Mouse (Mus musculus) CH12.LX (cell line): ENCODE results near the gene Rc3h1. TPM values are rescaled to one million over a fixed set of nuclear protein-coding genes. Genes with fewer than 3 reads are reported as not detected.

Experiments used
- DNase-seq: peaks from one replicate; pipeline ENCODE4 v3.0.0-alpha.2; 2013; ENCODE audit errors: extremely low read depth
- H3K27ac ChIP-seq: 2 replicates; pipeline ENCODE4 v1.5.1; 2012; ENCODE audit warnings: low read depth, mild to moderate bottlenecking, control low read depth, moderate library complexity; ENCODE audit not compliant: insufficient read depth
- H3K27me3 ChIP-seq: replicated peaks from 2 replicates; pipeline ENCODE3; 2012; ENCODE audit warnings: inconsistent platforms
- H3K36me3 ChIP-seq, 2 experiments: replicated peaks in 1 of 2; 2 replicates each; pipeline versions ENCODE3 to v1.6.1; 2012; ENCODE audit warnings: inconsistent platforms in 1 of 2, low read length in 1 of 2, mild to moderate bottlenecking in 1 of 2, mixed read lengths in 1 of 2, moderate library complexity in 1 of 2; ENCODE audit not compliant: control insufficient read depth in 1 of 2, insufficient read depth in 1 of 2
- H3K4me1 ChIP-seq, 2 experiments: 2 replicates each; pipeline ENCODE4 v1.6.1; 2012; ENCODE audit warnings: inconsistent platforms in 1 of 2, moderate library complexity in 1 of 2; ENCODE audit not compliant: insufficient read depth in 2 of 2, control insufficient read depth in 1 of 2
- H3K4me2 ChIP-seq: 2 replicates; pipeline ENCODE4 v1.6.1; 2012; ENCODE audit warnings: low read depth, mild to moderate bottlenecking, control low read depth; ENCODE audit not compliant: poor library complexity, insufficient read depth, severe bottlenecking
- H3K4me3 ChIP-seq, 3 experiments: fragments of 150-350 bp in 1 of 3; sonication (generic) in 1 of 3; replicated peaks in 1 of 3; 2 replicates each; pipeline versions ENCODE3 to v1.5.1; 2011 to 2012; ENCODE audit warnings: low read depth in 2 of 3, low read length in 2 of 3, mild to moderate bottlenecking in 2 of 3, moderate library complexity in 2 of 3, control low read depth in 1 of 3, improper control_type of control experiment in 1 of 3, inconsistent platforms in 1 of 3, mixed read lengths in 1 of 3; ENCODE audit not compliant: poor library complexity in 1 of 3
- H3K79me2 ChIP-seq: replicated peaks from 2 replicates; pipeline ENCODE4 v1.6.1; 2012; ENCODE audit warnings: mild to moderate bottlenecking, moderate library complexity; ENCODE audit not compliant: control insufficient read depth, poor library complexity, insufficient read depth, severe bottlenecking; ENCODE audit errors: extremely low read depth
- H3K9ac ChIP-seq: 2 replicates; pipeline ENCODE4 v1.6.1; 2012; ENCODE audit warnings: low read depth, mild to moderate bottlenecking, control low read depth, moderate library complexity; ENCODE audit not compliant: insufficient read depth
- H3K9me3 ChIP-seq: replicated peaks from 2 replicates; pipeline ENCODE3; 2012; ENCODE audit warnings: low read length, inconsistent platforms, mixed read lengths
- BHLHE40 ChIP-seq: IDR thresholded peaks from 2 replicates; pipeline ENCODE4 v1.6.1; 2011; ENCODE audit warnings: mild to moderate bottlenecking, low read depth, low read length, improper control_type of control experiment
- CHD2 ChIP-seq: IDR thresholded peaks from 2 replicates; pipeline ENCODE4 v1.6.1; 2011; ENCODE audit warnings: low read length, improper control_type of control experiment
- CTCF ChIP-seq, 2 experiments: IDR thresholded peaks in 1 of 2; conservative IDR thresholded peaks in 1 of 2; 2 replicates each; pipeline ENCODE4 v1.5.1; 2011 to 2012; ENCODE audit warnings: low read depth in 2 of 2, low read length in 2 of 2, improper control_type of control experiment in 1 of 2, inconsistent platforms in 1 of 2, mild to moderate bottlenecking in 1 of 2, moderate library complexity in 1 of 2
- E2F4 ChIP-seq: IDR thresholded peaks from 2 replicates; pipeline ENCODE4 v1.6.1; 2011; ENCODE audit warnings: low read depth, low read length, improper control_type of control experiment; ENCODE audit not compliant: insufficient replicate concordance
- ELF1 ChIP-seq: IDR thresholded peaks from 2 replicates; pipeline ENCODE4 v1.6.1; 2014; ENCODE audit warnings: low read depth, mild to moderate bottlenecking, inconsistent platforms, low read length, improper control_type of control experiment
- EP300 ChIP-seq: IDR thresholded peaks from 2 replicates; pipeline ENCODE4 v1.6.1; 2011; ENCODE audit warnings: low read length, improper control_type of control experiment
- ETS1 ChIP-seq: conservative IDR thresholded peaks from 2 replicates; pipeline ENCODE4 v1.6.1; 2012; ENCODE audit warnings: low read depth, mild to moderate bottlenecking, inconsistent platforms, low read length, improper control_type of control experiment, moderate library complexity
- HCFC1 ChIP-seq: IDR thresholded peaks from 2 replicates; pipeline ENCODE4 v1.6.1; 2012; ENCODE audit warnings: low read depth, mild to moderate bottlenecking, inconsistent platforms, low read length, improper control_type of control experiment
- IRF4 ChIP-seq: IDR thresholded peaks from 2 replicates; pipeline ENCODE4 v1.6.1; 2014; ENCODE audit warnings: low read depth, mild to moderate bottlenecking, inconsistent platforms, low read length, improper control_type of control experiment
- JUN ChIP-seq: IDR thresholded peaks from 2 replicates; pipeline ENCODE4 v1.6.1; 2011; ENCODE audit warnings: low read depth, mild to moderate bottlenecking, low read length, improper control_type of control experiment, moderate library complexity; ENCODE audit not compliant: insufficient read depth
- KAT2A ChIP-seq: IDR thresholded peaks from 2 replicates; pipeline ENCODE4 v1.6.1; 2012; ENCODE audit warnings: low read length, improper control_type of control experiment, inconsistent platforms; ENCODE audit not compliant: insufficient replicate concordance
- MAFK ChIP-seq: IDR thresholded peaks from 2 replicates; pipeline ENCODE4 v1.6.1; 2011; ENCODE audit warnings: low read length, improper control_type of control experiment; ENCODE audit not compliant: insufficient replicate concordance
- MAX ChIP-seq: IDR thresholded peaks from 2 replicates; pipeline ENCODE4 v1.6.1; 2011; ENCODE audit warnings: low read length, improper control_type of control experiment
- MAZ ChIP-seq: IDR thresholded peaks from 2 replicates; pipeline ENCODE4 v1.6.1; 2012; ENCODE audit warnings: low read depth, mild to moderate bottlenecking, inconsistent platforms, low read length, improper control_type of control experiment, moderate library complexity
- MXI1 ChIP-seq: IDR thresholded peaks from 2 replicates; pipeline ENCODE4 v1.6.1; 2011; ENCODE audit warnings: mild to moderate bottlenecking, low read depth, low read length, improper control_type of control experiment
- MYC ChIP-seq: IDR thresholded peaks from 2 replicates; pipeline ENCODE4 v1.6.1; 2011; ENCODE audit warnings: low read depth, mild to moderate bottlenecking, improper control_type of control experiment, low read length
- NELFE ChIP-seq: IDR thresholded peaks from 2 replicates; pipeline ENCODE4 v1.6.1; 2011; ENCODE audit warnings: low read depth, low read length, improper control_type of control experiment
- NRF1 ChIP-seq: IDR thresholded peaks from 2 replicates; pipeline ENCODE4 v1.6.1; 2014; ENCODE audit warnings: low read depth, mild to moderate bottlenecking, inconsistent platforms, low read length, improper control_type of control experiment, moderate library complexity
- PAX5 ChIP-seq: IDR thresholded peaks from 2 replicates; pipeline ENCODE4 v1.6.1; 2012; ENCODE audit warnings: low read length, inconsistent platforms, mixed read lengths
- POLR2A ChIP-seq: IDR thresholded peaks from 2 replicates; pipeline ENCODE4 v1.6.1; 2011; ENCODE audit warnings: low read depth, mild to moderate bottlenecking, improper control_type of control experiment, low read length
- POLR2AphosphoS2 ChIP-seq: IDR thresholded peaks from 2 replicates; pipeline ENCODE4 v1.6.1; 2011; ENCODE audit warnings: low read depth, low read length, improper control_type of control experiment
- RCOR1 ChIP-seq: conservative IDR thresholded peaks from 2 replicates; pipeline ENCODE4 v1.6.1; 2012; ENCODE audit warnings: low read depth, mild to moderate bottlenecking, inconsistent platforms, low read length, improper control_type of control experiment
- SIN3A ChIP-seq: IDR thresholded peaks from 2 replicates; pipeline ENCODE4 v1.6.1; 2012; ENCODE audit warnings: low read length, improper control_type of control experiment, inconsistent platforms
- SMC3 ChIP-seq: IDR thresholded peaks from 2 replicates; pipeline ENCODE4 v1.6.1; 2011; ENCODE audit warnings: low read depth, low read length, improper control_type of control experiment
- TBP ChIP-seq: conservative IDR thresholded peaks from 2 replicates; pipeline ENCODE4 v1.6.1; 2011; ENCODE audit warnings: low read depth, low read length, improper control_type of control experiment
- TCF12 ChIP-seq: IDR thresholded peaks from 2 replicates; pipeline ENCODE4 v1.6.1; 2014; ENCODE audit warnings: low read depth, mild to moderate bottlenecking, inconsistent platforms, low read length, improper control_type of control experiment
- UBTF ChIP-seq: IDR thresholded peaks from 2 replicates; pipeline ENCODE4 v1.6.1; 2012; ENCODE audit warnings: low read depth, mild to moderate bottlenecking, inconsistent platforms, low read length, improper control_type of control experiment, moderate library complexity
- USF1 ChIP-seq: IDR thresholded peaks from 2 replicates; pipeline ENCODE4 v1.6.1; 2014; ENCODE audit warnings: low read depth, mild to moderate bottlenecking, inconsistent platforms, low read length, improper control_type of control experiment
- USF2 ChIP-seq: conservative IDR thresholded peaks from 2 replicates; pipeline ENCODE4 v1.6.1; 2011; ENCODE audit warnings: low read depth, low read length, improper control_type of control experiment
- ZC3H11A ChIP-seq: IDR thresholded peaks from 2 replicates; pipeline ENCODE4 v1.6.1; 2012; ENCODE audit warnings: low read depth, mild to moderate bottlenecking, inconsistent platforms, low read length, improper control_type of control experiment
- ZMIZ1 ChIP-seq: IDR thresholded peaks from 2 replicates; pipeline ENCODE4 v1.6.1; 2012; ENCODE audit warnings: low read depth, mild to moderate bottlenecking, inconsistent platforms, low read length, improper control_type of control experiment
- ZNF384 ChIP-seq: IDR thresholded peaks from 2 replicates; pipeline ENCODE4 v1.6.1; 2012; ENCODE audit warnings: low read depth, low read length, improper control_type of control experiment, inconsistent platforms
- dilution Hi-C: fragments of 300-500 bp; cut with MboI; formaldehyde crosslinking; loops from 2 replicates; pipeline ENCODE4 v1.14.3; 2020; ENCODE audit warnings: low sequenced_read_pairs; ENCODE audit not compliant: extremely low pct_unique_long_range_greater_than_20kb, extremely low pct_ligation_motif_present
- in situ Hi-C: fragments of 300-500 bp; cut with MboI; formaldehyde crosslinking; loops from 3 replicates; pipeline ENCODE4 v1.14.3; 2019; ENCODE audit warnings: low sequenced_read_pairs, low pct_ligation_motif_present, low pct_unique_long_range_greater_than_20kb, mixed read lengths
- polyA plus RNA-seq: library from polyadenylated mRNA; unstranded; fragments of >175 nt; gene quantifications from 2 replicates; pipeline ENCODE4 v1.2.1, GENCODE M21; 2012; ENCODE audit warnings: low read depth; ENCODE audit not compliant: insufficient read length
- total RNA-seq, 2 experiments: library from RNA; depleted of rRNA; stranded (reverse); fragments of 300-350 nt in 1 of 2; fragments of >200 nt in 1 of 2; gene quantifications; 2 replicates each; pipeline ENCODE4 v1.2.3; 2012 to 2014

Gene Rc3h1
- total and polyA plus RNA-seq, 3 experiments: 17.8 to 22.5 (median 21.7) TPM

DNA sequence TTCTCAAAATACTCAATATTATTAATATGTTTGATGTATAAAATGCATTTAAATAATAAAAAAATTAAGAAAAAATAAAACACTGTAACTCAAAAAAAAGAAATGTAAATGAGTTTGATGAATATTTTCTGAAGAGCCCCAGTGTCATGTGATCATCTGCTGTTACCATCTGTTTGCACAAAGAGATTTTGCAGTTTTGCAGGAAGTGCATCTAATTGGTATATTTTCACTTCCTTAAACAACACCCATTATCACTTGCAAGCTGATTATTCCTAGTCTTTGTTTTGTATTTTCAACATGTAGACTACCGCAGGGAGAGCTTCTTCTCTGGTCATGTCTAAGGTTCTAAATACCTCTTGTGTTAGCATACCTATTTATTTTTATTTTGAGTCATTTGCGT is 45.1 kb upstream of the Rc3h1 start:
- no peak overlapping the region for H3K4me2 ChIP-seq
- peaks cover 2% of the 10 kb centered on the region; the same call in 1 of the 2 replicates for H3K79me2 ChIP-seq
- H3K4me3 ChIP-seq: no peak overlapping the region
- H3K27ac ChIP-seq: no peak overlapping the region
- DNase-seq: peak; percentile 69
- in situ Hi-C loops (loop anchor here (5.0 to 25.0 kb wide), 3 partner anchors 119 to 326 kb away; no protein-coding TSS in a partner anchor), dilution Hi-C loops (no loop called here)
- H3K27me3 ChIP-seq: no peaks in the 10 kb centered on the region
- peaks cover 3 to 16% of the 10 kb centered on the region in 2 experiments; a peak in 3 of 4 replicates for H3K4me1 ChIP-seq
- TF ChIP-seq USF2 (peak; percentile 79), CHD2 (no peak), MYC (no peak), HCFC1 (no peak), ZC3H11A (no peak), ETS1 (peak; percentile 62; the same call in 1 of the 2 replicates), JUN (no peak), SMC3 (no peak), MAX (no peak), KAT2A (no peak), PAX5 (no peak), NRF1 (no peak), CTCF (conservative IDR thresholded peaks at IDR 0.05 in 1 of 2, IDR thresholded peaks at IDR 0.05 in 1 of 2; ENCODE audit: low read depth in 2 of 2, low read length in 2 of 2) (no peak), MAZ (no peak), TBP (0 out of 2 replicates have a peak, but pooled peaks have one; percentile 10), POLR2A (no peak), POLR2AphosphoS2 (no peak), BHLHE40 (peak; percentile 86), ZNF384 (no peak), USF1 (peak; percentile 73), RCOR1 (no peak), ZMIZ1 (no peak), SIN3A (no peak), TCF12 (no peak; the same call in 1 of the 2 replicates), EP300 (peak; percentile 90), MAFK (no peak), IRF4 (peak; percentile 81), E2F4 (no peak), UBTF (no peak), MXI1 (no peak), NELFE (no peak), ELF1 (peak; percentile 68)
- H3K9ac ChIP-seq: no peak overlapping the region
- H3K36me3 ChIP-seq: no peaks in the 10 kb centered on the region
- H3K9me3 ChIP-seq: no peaks in the 10 kb centered on the region
